Mouse (Mus musculus): ENCODE data around the gene Gprc5a.

- TF ChIP-seq CTCF (IDR thresholded peaks at IDR 0.05; ENCODE audit: control insufficient read depth, insufficient read depth, insufficient replicate concordance, low read depth, low read length) = no peak
- TF ChIP-seq POLR2A (IDR thresholded peaks at IDR 0.05; ENCODE audit: control insufficient read depth, low read depth, low read length) = no peak
Measured at GRCm38 (mm10) chr6:135102736-135103303, 37.4 kb downstream of the Gprc5a start.

All from testis, adult 2 months (tissue).